Mouse (Mus musculus) intestine, embryonic 14.5 days (tissue): Measurements from ENCODE around the gene Zcchc4. TPM values are rescaled to one million over a fixed set of nuclear protein-coding genes. Genes with fewer than 3 reads are reported as not detected.

Experiments used
- ATAC-seq: fragments of 200-750 bp; cut with Nextera tagmentation; replicated peaks from 2 replicates; pipeline ENCODE4 v1.8.0; 2017; ENCODE audit warnings: low read depth, moderate number of reproducible peaks, moderate TSS enrichment, moderate library complexity; ENCODE audit not compliant: low FRiP score, low TSS enrichment
- DNase-seq: peaks from one replicate; pipeline ENCODE4 v3.0.0-alpha.2; 2018; ENCODE audit warnings: low spot score
- H3K27ac ChIP-seq: fragments of 300-500 bp; sonication (generic); 2 replicates; pipeline ENCODE4 v1.5.1; 2014; ENCODE audit warnings: low read depth, mild to moderate bottlenecking, control low read depth
- H3K27me3 ChIP-seq: fragments of 300-500 bp; sonication (generic); replicated peaks from 2 replicates; pipeline ENCODE4 v1.6.1; 2014; ENCODE audit warnings: low read length, control low read depth; ENCODE audit not compliant: control insufficient read depth, insufficient read depth
- H3K36me3 ChIP-seq: fragments of 300-500 bp; sonication (generic); 2 replicates; pipeline ENCODE4 v1.6.1; 2014; ENCODE audit warnings: low read length, control low read depth; ENCODE audit not compliant: control insufficient read depth, insufficient read depth
- H3K4me1 ChIP-seq: fragments of 300-500 bp; sonication (generic); replicated peaks from 2 replicates; pipeline ENCODE4 v1.6.1; 2014; ENCODE audit warnings: low read length, control low read depth, mixed read lengths; ENCODE audit not compliant: control insufficient read depth, insufficient read depth
- H3K4me2 ChIP-seq: fragments of 300-500 bp; sonication (generic); 2 replicates; pipeline ENCODE4 v1.6.1; 2014; ENCODE audit warnings: low read length
- H3K4me3 ChIP-seq: fragments of 300-500 bp; sonication (generic); 2 replicates; pipeline ENCODE4 v1.5.1; 2014; ENCODE audit warnings: low read depth, low read length, control low read depth, mixed read lengths
- H3K9ac ChIP-seq: fragments of 300-500 bp; sonication (generic); 2 replicates; pipeline ENCODE4 v1.6.1; 2014; ENCODE audit warnings: mild to moderate bottlenecking, low read length
- H3K9me3 ChIP-seq: fragments of 300-500 bp; sonication (generic); 2 replicates; pipeline ENCODE4 v1.6.1; 2016; ENCODE audit warnings: low read length, control low read depth; ENCODE audit not compliant: control insufficient read depth
- WGBS: fragments of 180-500 bp; shearing (Covaris S2); extraction: QIAGEN DNeasy Blood & Tissue Kit; methylation state at CpG from one replicate; pipeline ENCODE4 v1.1.7; 2014; 5-methylcytosine and 5-hydroxymethylcytosine counted together
- polyA plus RNA-seq: library from polyadenylated mRNA; unstranded; fragments of >200 nt; fragmentation: Nextera tagmentation; extraction: Ambion mirVana; gene quantifications from 2 replicates; pipeline ENCODE4 v1.2.1, GENCODE M21; 2014

The Zcchc4 gene
- polyA plus RNA-seq, 1 experiment from 2014 or later = 13.6 TPM

DNA sequence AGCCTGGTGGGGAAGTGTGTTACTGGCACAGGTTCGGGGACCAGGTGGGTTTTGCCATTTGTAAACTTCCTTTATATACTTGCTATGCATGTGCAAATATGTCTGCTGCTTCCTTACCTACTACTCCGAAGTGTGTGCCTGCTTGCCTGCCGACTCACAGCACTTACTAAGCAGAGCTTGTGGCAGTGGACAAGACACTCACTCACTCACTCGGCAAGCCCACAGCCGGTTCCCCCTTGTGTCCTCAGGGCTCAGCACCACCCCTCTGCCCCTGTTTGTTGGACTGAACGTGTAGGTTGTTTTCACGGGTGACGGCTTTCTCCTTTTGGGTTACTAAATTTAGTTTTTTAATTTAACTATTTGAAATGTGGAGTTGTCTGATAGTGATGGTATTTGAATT lies 31.1 kb downstream of the Zcchc4 start:
- Histone ChIP-seq H3K27me3 (no peaks in the 10 kb centered on the region), H3K4me3 (no peak overlapping the region), H3K4me2 (no peak overlapping the region), H3K9ac (no peak overlapping the region), H3K4me1 (no peaks in the 10 kb centered on the region), H3K36me3 (peaks cover 36% of the 10 kb centered on the region), H3K9me3 (no peaks in the 10 kb centered on the region), H3K27ac (no peak overlapping the region)
- WGBS = 77% methylated on average over 8 of the region's 8 CpGs
- DNase-seq = no peak
- no peak for ATAC-seq

- Histone ChIP-seq H3K36me3 (peaks cover 36% of the 10 kb centered on the region), H3K4me3 (no peak overlapping the region), H3K9me3 (no peaks in the 10 kb centered on the region), H3K27me3 (no peaks in the 10 kb centered on the region), H3K4me1 (no peaks in the 10 kb centered on the region), H3K4me2 (no peak overlapping the region), H3K9ac (no peak overlapping the region), H3K27ac (no peak overlapping the region)
- WGBS = 86% methylated on average over 7 of the region's 7 CpGs
- ATAC-seq (no peak), DNase-seq (no peak)
Measured at GRCm38 (mm10) chr5:52807030-52807429, 31.8 kb downstream of the Zcchc4 start.

GRCm38 (mm10) chr5:52810446-52810845 lies 35.2 kb downstream of the Zcchc4 start:
- Histone ChIP-seq H3K9me3 (no peaks in the 10 kb centered on the region), H3K36me3 (peaks cover 42% of the 10 kb centered on the region), H3K27ac (no peak overlapping the region), H3K4me1 (no peaks in the 10 kb centered on the region), H3K27me3 (no peaks in the 10 kb centered on the region), H3K9ac (no peak overlapping the region), H3K4me2 (no peak overlapping the region), H3K4me3 (no peak overlapping the region)
- ATAC-seq = no peak
- WGBS = 91% methylated on average over 6 of the region's 6 CpGs
- no peak for DNase-seq

DNA sequence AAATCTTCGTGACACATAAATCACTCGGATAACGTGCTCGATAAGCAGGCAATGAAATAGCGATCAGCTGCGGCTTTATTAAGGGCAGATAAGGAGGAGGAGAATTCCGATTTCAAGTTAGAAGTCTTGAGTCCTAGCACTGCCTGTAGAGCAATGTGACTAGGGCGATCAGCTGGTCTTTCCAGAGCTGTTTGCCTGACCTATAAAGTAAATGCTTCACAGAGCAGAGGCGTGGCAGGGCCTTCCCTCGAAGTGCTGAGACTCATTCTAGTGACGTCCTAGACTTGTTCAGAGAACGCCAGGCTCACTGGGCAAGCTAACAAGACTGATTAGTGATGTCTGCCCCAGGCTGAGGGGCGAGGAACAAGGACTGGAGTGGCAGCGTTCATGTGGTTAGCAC lies 35.8 kb downstream of the Zcchc4 start:
- Histone ChIP-seq H3K36me3 (peaks cover 48% of the 10 kb centered on the region), H3K9ac (no peak overlapping the region), H3K27ac (no peak overlapping the region), H3K4me3 (no peak overlapping the region), H3K27me3 (no peaks in the 10 kb centered on the region), H3K4me2 (no peak overlapping the region), H3K9me3 (no peaks in the 10 kb centered on the region), H3K4me1 (no peaks in the 10 kb centered on the region)
- 81% methylated on average over 14 of the region's 14 CpGs for WGBS
- DNase-seq = no peak
- ATAC-seq = no peak

DNA sequence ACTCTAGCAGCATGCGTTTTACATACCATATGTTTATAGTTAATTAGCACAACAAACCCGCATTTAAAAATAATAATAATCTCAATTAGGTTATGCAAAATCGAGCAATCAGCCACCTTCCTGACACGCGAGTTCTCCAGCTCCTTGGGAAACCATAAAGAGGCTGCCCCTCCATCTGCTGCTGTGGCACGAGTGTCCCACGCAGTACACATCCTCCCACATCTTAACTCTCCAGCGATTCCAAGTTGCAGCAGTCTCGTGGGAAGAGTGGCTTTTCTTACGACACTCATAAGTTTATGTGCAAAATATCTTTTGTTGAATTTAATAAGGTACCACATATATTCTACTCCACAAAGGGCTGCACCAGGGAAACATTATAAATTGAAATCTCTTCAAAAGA lies 37.2 kb downstream of the Zcchc4 start:
- Histone ChIP-seq H3K9me3 (no peaks in the 10 kb centered on the region), H3K27me3 (no peaks in the 10 kb centered on the region), H3K4me2 (no peak overlapping the region), H3K27ac (no peak overlapping the region), H3K9ac (no peak overlapping the region), H3K36me3 (peaks cover 51% of the 10 kb centered on the region), H3K4me3 (no peak overlapping the region), H3K4me1 (no peaks in the 10 kb centered on the region)
- no peak for ATAC-seq
- DNase-seq = no peak
- 95% methylated on average over 10 of the region's 10 CpGs for WGBS

DNA sequence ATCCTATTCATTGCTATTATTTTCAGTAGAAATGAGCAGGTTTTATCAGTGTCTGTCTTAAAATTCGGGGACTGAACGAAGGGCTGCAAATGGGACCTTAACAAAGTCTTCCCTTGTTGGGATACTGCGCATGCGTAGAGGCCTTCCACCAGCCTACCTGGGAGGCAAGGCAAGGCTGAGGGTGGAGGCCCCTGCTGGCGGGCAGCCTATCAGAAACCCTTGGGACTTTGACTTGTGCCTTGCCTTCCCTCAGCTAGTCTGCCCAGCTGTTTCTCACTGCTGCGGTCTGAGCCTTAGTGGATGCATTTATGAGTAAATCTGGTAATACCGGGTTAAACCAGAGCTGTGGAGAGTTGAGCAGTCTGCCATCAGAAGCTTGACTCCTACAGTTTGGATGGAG lies 38.1 kb downstream of the Zcchc4 start:
- H3K9ac ChIP-seq = no peak overlapping the region
- WGBS = 93% methylated on average over 7 of the region's 7 CpGs
- DNase-seq (no peak), ATAC-seq (no peak)
- peaks cover 47% of the 10 kb centered on the region for H3K36me3 ChIP-seq
- H3K9me3 ChIP-seq = no peaks in the 10 kb centered on the region
- H3K4me3 ChIP-seq = no peak overlapping the region
- H3K4me1 ChIP-seq = no peaks in the 10 kb centered on the region
- H3K27ac ChIP-seq = no peak overlapping the region
- no peaks in the 10 kb centered on the region for H3K27me3 ChIP-seq
- no peak overlapping the region for H3K4me2 ChIP-seq

DNA sequence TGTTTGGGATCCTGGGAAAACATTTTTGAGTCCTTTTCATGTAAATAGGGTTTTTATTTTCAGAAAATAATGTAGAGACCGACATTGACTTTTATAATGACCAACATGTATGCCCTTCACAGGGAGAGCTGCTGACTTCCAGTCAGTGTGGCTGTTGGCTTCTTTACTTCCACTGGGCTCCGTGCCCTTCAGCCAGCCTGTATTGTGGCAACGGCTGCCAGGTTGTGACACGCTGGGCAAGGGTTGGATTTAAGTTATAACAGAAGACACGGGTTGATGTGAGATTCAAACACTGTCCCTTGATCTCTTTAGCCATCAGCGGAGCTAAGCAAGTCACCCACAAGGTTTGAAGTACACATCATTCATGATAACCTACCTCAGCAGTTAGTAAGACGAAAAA lies 43.5 kb downstream of the Zcchc4 start:
- H3K36me3 ChIP-seq = peaks cover 36% of the 10 kb centered on the region
- no peak overlapping the region for H3K4me3 ChIP-seq
- no peak overlapping the region for H3K4me2 ChIP-seq
- H3K27ac ChIP-seq = no peak overlapping the region
- WGBS = 94% methylated on average over 7 of the region's 7 CpGs
- DNase-seq (no peak), ATAC-seq (no peak)
- H3K27me3 ChIP-seq = no peaks in the 10 kb centered on the region
- no peaks in the 10 kb centered on the region for H3K4me1 ChIP-seq
- H3K9ac ChIP-seq = no peak overlapping the region
- H3K9me3 ChIP-seq = no peaks in the 10 kb centered on the region

DNA sequence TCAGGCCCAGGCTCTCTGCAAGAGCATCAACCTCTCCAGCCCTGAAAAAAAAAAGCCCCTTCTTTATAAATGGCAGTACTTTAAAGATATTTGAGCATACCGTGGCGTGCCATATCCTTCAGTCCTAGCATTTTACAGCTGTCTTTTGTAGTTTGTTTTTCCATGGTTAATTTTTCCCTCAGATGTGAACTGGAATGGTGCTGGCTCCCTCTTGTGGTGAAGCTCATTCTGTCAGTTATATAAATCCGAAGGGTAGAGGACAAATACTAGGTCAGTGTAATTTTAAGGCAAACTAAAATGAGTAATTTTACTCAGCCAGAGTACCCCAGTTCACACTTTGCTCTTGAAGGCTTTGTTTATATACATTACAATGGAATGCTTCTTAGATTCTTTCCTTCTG lies 46.5 kb downstream of the Zcchc4 start:
- DNase-seq (peak; percentile 72), ATAC-seq (no peak)
- Histone ChIP-seq H3K27me3 (no peaks in the 10 kb centered on the region), H3K4me2 (no peak overlapping the region), H3K27ac (no peak overlapping the region), H3K36me3 (peaks cover 24% of the 10 kb centered on the region), H3K4me1 (no peaks in the 10 kb centered on the region), H3K9ac (no peak overlapping the region), H3K4me3 (no peak overlapping the region), H3K9me3 (no peaks in the 10 kb centered on the region)
- WGBS = 28% methylated on average over 3 of the region's 3 CpGs

DNA sequence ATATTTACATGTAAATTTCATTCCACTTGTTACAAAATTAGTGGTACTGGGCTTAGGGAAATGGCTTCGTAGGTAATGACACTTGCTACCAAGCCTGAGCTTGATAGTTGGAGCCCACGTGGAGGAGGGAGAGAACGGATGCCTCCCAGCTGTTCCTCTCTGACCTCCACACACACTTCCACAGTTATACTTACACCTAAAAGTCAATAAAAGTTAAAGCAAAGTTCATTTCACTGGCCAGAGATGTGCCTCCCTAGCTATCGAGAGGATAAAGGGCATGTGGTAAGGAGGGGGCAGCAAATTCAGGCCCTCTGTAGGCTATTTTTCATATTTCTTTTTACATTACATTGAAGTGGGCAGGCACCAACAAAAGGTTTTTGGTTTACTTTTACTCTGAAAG lies 52.7 kb downstream of the Zcchc4 start:
- Histone ChIP-seq H3K4me3 (no peak overlapping the region), H3K4me2 (no peak overlapping the region), H3K4me1 (no peaks in the 10 kb centered on the region), H3K27ac (no peak overlapping the region), H3K9me3 (no peaks in the 10 kb centered on the region), H3K9ac (no peak overlapping the region), H3K27me3 (no peaks in the 10 kb centered on the region), H3K36me3 (peaks cover 6% of the 10 kb centered on the region)
- WGBS = 59% methylated on average over 4 of the region's 4 CpGs
- DNase-seq (no peak), ATAC-seq (no peak)
